Mouse (Mus musculus): ENCODE results near the gene Cacng3.

- TF ChIP-seq POLR2A (IDR thresholded peaks at IDR 0.05; ENCODE audit: borderline replicate concordance, insufficient read depth, low read length) (no peak), CTCF (IDR thresholded peaks at IDR 0.05; ENCODE audit: borderline replicate concordance, insufficient read depth, low read depth, low read length) (no peak)
Observed at GRCm38 (mm10) chr7:122622125-122622774, 48.0 kb upstream of the Cacng3 start.

Measured in cerebellum, adult 2 months (tissue).